Mouse (Mus musculus): ENCODE measurements around the gene Rnf224. TPM values are rescaled to one million over a fixed set of nuclear protein-coding genes. Genes with fewer than 3 reads are reported as not detected.

Gene Rnf224
- total and polyA plus RNA-seq, 3 experiments: not detected

GRCm38 (mm10) chr2:25246183-25247072 is 9.8 kb upstream of the Rnf224 start, which contains the start of gene AL732309.1:
AL732309.1 (minus strand) TSS chr2:25246863.
- no peaks in the 10 kb centered on the region for H3K36me3 ChIP-seq (ENCODE audit: control insufficient read depth, insufficient read depth, low read length)
- no peak for DNase-seq
- intact Hi-C loops (cut with DNase I): no loop called here
- H3K4me1 ChIP-seq (ENCODE audit: control insufficient read depth, insufficient read depth, low read length): no peaks in the 10 kb centered on the region
- H3K27ac ChIP-seq: no peak within 1 kb of the TSS
- H3K9ac ChIP-seq (ENCODE audit: low read depth, low read length): no peak within 1 kb of the TSS
- no peaks in the 10 kb centered on the region for H3K79me2 ChIP-seq (replicated peaks; ENCODE audit: control insufficient read depth, insufficient read depth, low read length)
- H3K27me3 ChIP-seq (ENCODE audit: control insufficient read depth, insufficient read depth, low read length): peaks cover 5% of the 10 kb centered on the region; the same call in 1 of the 2 replicates
- TF ChIP-seq EP300 (IDR thresholded peaks at IDR 0.05; ENCODE audit: insufficient read depth, low read depth, low read length): no peak
- no peak for TF ChIP-seq CTCF (IDR thresholded peaks at IDR 0.05)
- no peak for TF ChIP-seq POLR2A (IDR thresholded peaks at IDR 0.05; ENCODE audit: insufficient read depth, low read depth, low read length)
- no peak within 1 kb of the TSS for H3K4me3 ChIP-seq
- 86% methylated on average over 10 of the region's 10 CpGs for WGBS

- no peaks in the 10 kb centered on the region for H3K36me3 ChIP-seq (ENCODE audit: control insufficient read depth, insufficient read depth, low read length)
- TF ChIP-seq POLR2A (IDR thresholded peaks at IDR 0.05; ENCODE audit: insufficient read depth, low read depth, low read length) (no peak), EP300 (IDR thresholded peaks at IDR 0.05; ENCODE audit: insufficient read depth, low read depth, low read length) (no peak), CTCF (IDR thresholded peaks at IDR 0.05) (no peak)
- WGBS: 82% methylated on average over 4 of the region's 4 CpGs
- peaks cover 2% of the 10 kb centered on the region; the same call in 1 of the 2 replicates for H3K4me1 ChIP-seq (ENCODE audit: control insufficient read depth, insufficient read depth, low read length)
- DNase-seq: no peak
- H3K27me3 ChIP-seq (ENCODE audit: control insufficient read depth, insufficient read depth, low read length): peaks cover 5% of the 10 kb centered on the region; the same call in 1 of the 2 replicates
- no peak overlapping the region for H3K4me3 ChIP-seq
- H3K27ac ChIP-seq: no peak overlapping the region
- intact Hi-C loops (cut with DNase I): no loop called here
- H3K79me2 ChIP-seq (replicated peaks; ENCODE audit: control insufficient read depth, insufficient read depth, low read length): no peaks in the 10 kb centered on the region
- no peak overlapping the region for H3K9ac ChIP-seq (ENCODE audit: low read depth, low read length)
Observed at GRCm38 (mm10) chr2:25244144-25244543, 7.6 kb upstream of the Rnf224 start.

GRCm38 (mm10) chr2:25243342-25243741 is 6.8 kb upstream of the Rnf224 start:
- 71% methylated on average over 8 of the region's 8 CpGs for WGBS
- Histone ChIP-seq H3K4me3 (no peak overlapping the region), H3K36me3 (ENCODE audit: control insufficient read depth, insufficient read depth, low read length) (no peaks in the 10 kb centered on the region), H3K4me1 (ENCODE audit: control insufficient read depth, insufficient read depth, low read length) (peaks cover 2% of the 10 kb centered on the region; the same call in 1 of the 2 replicates), H3K79me2 (replicated peaks; ENCODE audit: control insufficient read depth, insufficient read depth, low read length) (no peaks in the 10 kb centered on the region), H3K27me3 (ENCODE audit: control insufficient read depth, insufficient read depth, low read length) (peaks cover 5% of the 10 kb centered on the region; the same call in 1 of the 2 replicates), H3K9ac (ENCODE audit: low read depth, low read length) (no peak overlapping the region), H3K27ac (no peak overlapping the region)
- no peak for TF ChIP-seq CTCF (IDR thresholded peaks at IDR 0.05)
- no peak for TF ChIP-seq POLR2A (IDR thresholded peaks at IDR 0.05; ENCODE audit: insufficient read depth, low read depth, low read length)
- no peak for TF ChIP-seq EP300 (IDR thresholded peaks at IDR 0.05; ENCODE audit: insufficient read depth, low read depth, low read length)
- intact Hi-C loops (cut with DNase I): no loop called here
- no peak for DNase-seq

GRCm38 (mm10) chr2:25242101-25242506 is 5.5 kb upstream of the Rnf224 start, which contains the start of the genes Rnf208 and Cysrt1:
Rnf208 (plus strand) TSS chr2:25242255.
Cysrt1 (minus strand) TSS chr2:25242452.
- H3K27me3 ChIP-seq (ENCODE audit: control insufficient read depth, insufficient read depth, low read length): peaks cover 5% of the 10 kb centered on the region; the same call in 1 of the 2 replicates
- peak within 1 kb of the TSS; percentile 36 for H3K4me3 ChIP-seq
- WGBS: under 1% methylated on average over 53 of the region's 59 CpGs
- no peak for DNase-seq
- no peaks in the 10 kb centered on the region for H3K79me2 ChIP-seq (replicated peaks; ENCODE audit: control insufficient read depth, insufficient read depth, low read length)
- H3K9ac ChIP-seq (ENCODE audit: low read depth, low read length): no peak within 1 kb of the TSS
- intact Hi-C loops (cut with DNase I): no loop called here
- no peaks in the 10 kb centered on the region for H3K36me3 ChIP-seq (ENCODE audit: control insufficient read depth, insufficient read depth, low read length)
- no peak within 1 kb of the TSS; the same call in 1 of the 2 replicates for H3K27ac ChIP-seq
- no peak for TF ChIP-seq POLR2A (IDR thresholded peaks at IDR 0.05; ENCODE audit: insufficient read depth, low read depth, low read length)
- no peak for TF ChIP-seq EP300 (IDR thresholded peaks at IDR 0.05; ENCODE audit: insufficient read depth, low read depth, low read length)
- TF ChIP-seq CTCF (IDR thresholded peaks at IDR 0.05): no peak
- H3K4me1 ChIP-seq (ENCODE audit: control insufficient read depth, insufficient read depth, low read length): peaks cover 2% of the 10 kb centered on the region; the same call in 1 of the 2 replicates

GRCm38 (mm10) chr2:25241438-25241775 is 4.8 kb upstream of the Rnf224 start:
- Histone ChIP-seq H3K9ac (ENCODE audit: low read depth, low read length) (no peak overlapping the region), H3K4me3 (no peak overlapping the region), H3K27me3 (ENCODE audit: control insufficient read depth, insufficient read depth, low read length) (peaks cover 5% of the 10 kb centered on the region; the same call in 1 of the 2 replicates), H3K27ac (no peak overlapping the region), H3K79me2 (replicated peaks; ENCODE audit: control insufficient read depth, insufficient read depth, low read length) (no peaks in the 10 kb centered on the region), H3K36me3 (ENCODE audit: control insufficient read depth, insufficient read depth, low read length) (no peaks in the 10 kb centered on the region), H3K4me1 (ENCODE audit: control insufficient read depth, insufficient read depth, low read length) (peaks cover 2% of the 10 kb centered on the region; the same call in 1 of the 2 replicates)
- TF ChIP-seq POLR2A (IDR thresholded peaks at IDR 0.05; ENCODE audit: insufficient read depth, low read depth, low read length): no peak
- no peak for TF ChIP-seq EP300 (IDR thresholded peaks at IDR 0.05; ENCODE audit: insufficient read depth, low read depth, low read length)
- DNase-seq: no peak
- intact Hi-C loops (cut with DNase I): no loop called here
- WGBS: 19% methylated on average over 6 of the region's 6 CpGs

All from heart, adult 2 months (tissue).